Mouse (Mus musculus): ENCODE results near the gene Osbp2.

DNA sequence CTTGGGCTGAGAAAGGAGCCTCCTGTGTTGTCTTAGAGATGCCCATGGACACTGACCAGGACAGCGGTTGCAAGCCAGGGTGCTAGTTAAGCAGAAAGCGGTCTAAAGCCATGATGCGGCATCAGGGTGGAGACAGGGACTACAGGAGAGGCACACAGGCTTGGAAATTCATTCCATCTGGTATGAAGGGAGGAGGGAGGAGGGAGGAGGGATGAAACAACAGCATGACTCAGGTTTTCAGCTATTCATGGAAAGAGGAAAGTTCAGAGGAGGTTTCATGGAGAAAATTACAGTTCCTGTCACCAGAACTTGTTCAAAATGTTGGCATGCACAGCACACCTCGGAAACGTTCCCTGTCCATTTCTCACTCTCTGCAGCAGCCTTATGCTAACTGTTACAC lies 7.9 kb downstream of the Osbp2 start:
- TF ChIP-seq GATA1 (IDR thresholded peaks at IDR 0.05; ENCODE audit: borderline replicate concordance, low read length): no peak
- no peak for TF ChIP-seq FLI1 (IDR thresholded peaks at IDR 0.05; ENCODE audit: low read length)
